Comparison of ENCODE assay signal across 29 mouse cellular contexts in genomic region chr4:53200276-53200675, GRCm38 (mm10).
"Had no signal": no experiment of that assay in that cellular context is flagged by ENCODE, and none has a peak within 500 bp of the region (broad histone marks: within the 10 kb centered on the region; RNA-seq: fewer than 3 reads in every experiment).

No protein-coding gene starts in this region.

- H3K27me3 ChIP-seq: heart, embryonic 12.5 days; hindbrain, embryonic 12.5 days; intestine, embryonic 15.5 days; kidney, embryonic 15.5 days; limb, embryonic 12.5 days; liver, embryonic 13.5 days; liver, embryonic 15.5 days had no signal

- DNase-seq: gastrocnemius, postnatal 14 days; gastrocnemius, postnatal 36 days; heart, adult 18-20 months; heart, postnatal 10 days; heart, postnatal 4 days; kidney, adult 11 months; kidney, adult 2 months; kidney, adult 9 months; kidney, postnatal 14 days; kidney, postnatal 36 days; layer of hippocampus, adult 9-11 months; layer of hippocampus, postnatal 36 days; liver; liver, embryonic 13.5 days; liver, postnatal 0 days had no signal

- H3K4me1 ChIP-seq: intestine, embryonic 15.5 days; limb, embryonic 12.5 days had no signal

- H3K9ac ChIP-seq: heart, embryonic 12.5 days; hindbrain, embryonic 12.5 days; hindbrain, embryonic 14.5 days; intestine, embryonic 15.5 days; kidney, embryonic 15.5 days; limb, embryonic 12.5 days; liver, embryonic 13.5 days; liver, embryonic 15.5 days; liver, postnatal 0 days had no signal

- H3K27ac ChIP-seq: heart, embryonic 10.5 days; hindbrain, embryonic 10.5 days; hindbrain, embryonic 12.5 days; hindbrain, embryonic 14.5 days; intestine, embryonic 15.5 days; kidney, embryonic 15.5 days; kidney, postnatal 0 days; limb, embryonic 10.5 days; limb, embryonic 12.5 days; liver, embryonic 13.5 days; liver, embryonic 15.5 days had no signal

- ATAC-seq: hindbrain, embryonic 16.5 days; inflammation-experienced regulatory T-cells, adult 6 months; intestine, embryonic 15.5 days; liver, postnatal 0 days had no signal

- H3K4me2 ChIP-seq: heart, embryonic 12.5 days; hindbrain, embryonic 12.5 days; hindbrain, embryonic 14.5 days; intestine, embryonic 15.5 days; kidney, embryonic 15.5 days; limb, embryonic 12.5 days; liver, embryonic 11.5 days; liver, embryonic 13.5 days; liver, embryonic 15.5 days had no signal

- H3K36me3 ChIP-seq: heart, embryonic 10.5 days; heart, embryonic 12.5 days; hindbrain, embryonic 10.5 days; hindbrain, embryonic 12.5 days; intestine, embryonic 15.5 days; kidney, embryonic 15.5 days; limb, embryonic 10.5 days; limb, embryonic 12.5 days; liver, embryonic 13.5 days; liver, embryonic 15.5 days had no signal

- H3K9me3 ChIP-seq: heart, embryonic 10.5 days; heart, embryonic 12.5 days; hindbrain, embryonic 10.5 days; hindbrain, embryonic 12.5 days; intestine, embryonic 15.5 days; kidney, embryonic 15.5 days; limb, embryonic 10.5 days; limb, embryonic 12.5 days; liver, embryonic 13.5 days; liver, embryonic 15.5 days had no signal

- H3K4me3 ChIP-seq: heart, embryonic 10.5 days; heart, embryonic 12.5 days; hindbrain, embryonic 10.5 days; hindbrain, embryonic 12.5 days; intestine, embryonic 15.5 days; kidney, embryonic 15.5 days; limb, embryonic 10.5 days; limb, embryonic 12.5 days; liver, embryonic 13.5 days; liver, embryonic 15.5 days had no signal
